Mouse (Mus musculus): ENCODE results near the gene Srrm4.
A peak's percentile ranks its signal among the peaks of the same experiment; 100 is the strongest.

Srrm4 gene

GRCm38 (mm10) chr5:116591346-116592048 lies at the start of gene Srrm4:
Gene Srrm4, minus strand, starts transcription at chr5:116591817.
- peak; percentile 91 for DNase-seq

- DNase-seq: peak; percentile 67
Observed at GRCm38 (mm10) chr5:116592801-116593430, 1.3 kb upstream of the Srrm4 start.

GRCm38 (mm10) chr5:116592049-116592800 lies 608 bp upstream of the Srrm4 start:
- peak; percentile 25 for DNase-seq

GRCm38 (mm10) chr5:116590698-116591097 lies 919 bp downstream of the Srrm4 start:
- no peak for DNase-seq

- DNase-seq: no peak
Observed at GRCm38 (mm10) chr5:116589631-116590030, 2.0 kb downstream of the Srrm4 start.

GRCm38 (mm10) chr5:116588836-116589235 lies 2.8 kb downstream of the Srrm4 start:
- DNase-seq: no peak

GRCm38 (mm10) chr5:116579533-116579932 lies 12.1 kb downstream of the Srrm4 start:
- DNase-seq: peak; percentile 19

GRCm38 (mm10) chr5:116577082-116577481 lies 14.5 kb downstream of the Srrm4 start:
- no peak for DNase-seq

- no peak for DNase-seq
Observed at GRCm38 (mm10) chr5:116573307-116573706, 18.3 kb downstream of the Srrm4 start.

- no peak for DNase-seq
Observed at GRCm38 (mm10) chr5:116571936-116572335, 19.7 kb downstream of the Srrm4 start.

- DNase-seq: no peak
Observed at GRCm38 (mm10) chr5:116571232-116571861, 20.3 kb downstream of the Srrm4 start.

GRCm38 (mm10) chr5:116570566-116570965 lies 21.1 kb downstream of the Srrm4 start:
- no peak for DNase-seq

GRCm38 (mm10) chr5:116569629-116570028 lies 22.0 kb downstream of the Srrm4 start:
- no peak for DNase-seq

- no peak for DNase-seq
Observed at GRCm38 (mm10) chr5:116568050-116568449, 23.6 kb downstream of the Srrm4 start.

- DNase-seq: no peak
Observed at GRCm38 (mm10) chr5:116567298-116567697, 24.3 kb downstream of the Srrm4 start.

GRCm38 (mm10) chr5:116566385-116567045 lies 25.1 kb downstream of the Srrm4 start:
- DNase-seq: no peak

GRCm38 (mm10) chr5:116565573-116565972 lies 26.0 kb downstream of the Srrm4 start:
- DNase-seq: peak; percentile 48

- DNase-seq: no peak
Observed at GRCm38 (mm10) chr5:116564391-116564790, 27.2 kb downstream of the Srrm4 start.

GRCm38 (mm10) chr5:116563713-116564112 lies 27.9 kb downstream of the Srrm4 start:
- DNase-seq: no peak

GRCm38 (mm10) chr5:116559091-116559490 lies 32.5 kb downstream of the Srrm4 start:
- peak; percentile 72 for DNase-seq

- DNase-seq: no peak
Observed at GRCm38 (mm10) chr5:116556614-116557013, 35.0 kb downstream of the Srrm4 start.

- no peak for DNase-seq
Observed at GRCm38 (mm10) chr5:116553868-116554267, 37.7 kb downstream of the Srrm4 start.

GRCm38 (mm10) chr5:116553106-116553505 lies 38.5 kb downstream of the Srrm4 start:
- no peak for DNase-seq
